Mouse (Mus musculus): ENCODE measurements around the gene Tada2b.

GRCm38 (mm10) chr5:36436858-36437257, 47.2 kb downstream of the Tada2b start:
- TF ChIP-seq CTCF (IDR thresholded peaks at IDR 0.05; ENCODE audit: low read depth, low read length) (no peak), POLR2A (IDR thresholded peaks at IDR 0.05; ENCODE audit: insufficient read depth, low read length) (no peak), EP300 (IDR thresholded peaks at IDR 0.05; ENCODE audit: insufficient read depth, low read depth, low read length) (no peak)

Data from ES-Bruce4 (cell line).